Mouse (Mus musculus) brain, embryonic 14.5 days (tissue): Measurements from ENCODE around the gene Vmn1r59. TPM values are rescaled to one million over a fixed set of nuclear protein-coding genes. Genes with fewer than 3 reads are reported as not detected.
"Not testable (repeated sequence)": the region's sequence is repeated elsewhere in the genome, so short reads cannot be mapped to it uniquely, and the experiment has no call there.

ENCODE experiments used
- DNase-seq: peaks from one replicate; pipeline ENCODE4 v3.0.0-alpha.2; 2011; ENCODE audit warnings: low read depth
- CTCF ChIP-seq: fragments of 200-500 bp; IDR thresholded peaks from 2 replicates; pipeline ENCODE4 v1.5.1; 2012; ENCODE audit warnings: inconsistent platforms, mild to moderate bottlenecking, moderate library complexity, borderline replicate concordance; ENCODE audit not compliant: insufficient read depth, insufficient read length; ENCODE audit errors: extremely low read depth
- POLR2A ChIP-seq: fragments of 200-500 bp; IDR thresholded peaks from 2 replicates; pipeline ENCODE4 v1.6.1; 2012; ENCODE audit warnings: mild to moderate bottlenecking, inconsistent platforms, borderline replicate concordance; ENCODE audit not compliant: poor library complexity, insufficient read depth, insufficient read length, severe bottlenecking; ENCODE audit errors: extremely low read depth
- polyA plus RNA-seq: library from polyadenylated mRNA; depleted of rRNA; stranded (reverse); fragments of >200 nt; gene quantifications from 2 replicates; pipeline ENCODE4 v1.2.3, GENCODE M21; 2012; rRNA removed

Gene Vmn1r59
- not detected in 2 replicates for polyA plus RNA-seq

DNA sequence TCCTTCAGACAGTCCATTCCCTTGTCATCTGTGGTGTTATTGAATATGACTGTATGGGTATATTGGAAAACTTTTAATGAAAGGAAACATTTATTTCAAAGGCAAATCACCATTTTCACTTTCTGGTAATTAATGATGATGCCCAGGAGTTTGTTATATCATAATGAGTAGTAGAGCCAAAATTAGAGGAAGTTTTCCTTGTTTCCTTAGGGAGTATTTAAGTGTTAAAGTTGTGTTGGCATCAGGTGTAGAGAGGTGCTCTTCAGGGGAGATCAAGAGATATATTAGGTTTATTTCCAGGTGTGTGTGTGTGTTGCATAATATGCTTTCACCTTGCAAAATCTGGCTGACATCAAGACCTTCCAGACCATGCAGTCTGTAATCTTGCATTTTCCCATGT is at the start of gene Vmn1r59:
Gene Vmn1r59 (minus strand): TSS at position 101 of the 400 bp plus-strand sequence.
- DNase-seq, result no peak
- TF ChIP-seq CTCF, result no peak
- TF ChIP-seq POLR2A, result no peak

DNA sequence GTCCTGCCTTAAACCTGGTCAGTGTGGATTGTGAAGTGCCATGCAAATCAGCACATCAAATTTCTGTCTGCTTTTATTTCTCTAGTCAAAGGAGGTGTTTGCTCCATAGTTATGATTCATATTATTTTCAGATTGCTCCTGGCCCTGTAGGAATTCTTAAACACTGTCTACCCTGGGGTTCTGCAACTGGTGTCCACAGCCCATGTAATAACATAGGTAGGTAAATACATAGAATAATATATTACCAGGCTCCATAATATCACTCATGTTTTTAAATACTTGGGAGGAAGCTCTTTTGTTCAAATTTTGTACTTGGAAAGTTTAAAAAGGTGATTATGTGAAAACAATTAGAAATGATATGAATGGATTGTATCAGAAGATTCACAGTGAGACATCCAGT is 37.3 kb upstream of the Vmn1r59 start, which contains the start of gene Vmn2r28:
Gene Vmn2r28 (minus strand): TSS at position 101 of the 400 bp plus-strand sequence.
- not testable (repeated sequence) for DNase-seq

DNA sequence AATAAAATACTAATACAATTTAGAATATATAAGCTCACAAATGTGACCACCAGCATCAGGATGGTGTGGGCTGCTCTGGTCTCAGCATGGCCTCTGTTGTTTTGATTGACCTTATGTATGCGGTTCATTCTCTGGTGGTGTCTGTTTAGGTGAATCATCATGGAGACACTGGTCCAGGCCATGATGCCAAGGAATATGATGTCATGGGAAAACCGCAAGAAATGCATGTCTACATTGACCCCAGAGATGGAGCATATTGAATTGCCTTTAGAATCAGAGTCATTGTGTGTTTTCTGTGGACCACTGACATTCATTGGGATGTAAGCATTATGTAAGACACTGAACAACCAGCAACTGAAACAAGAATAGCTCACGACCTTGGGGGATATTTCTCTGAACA is 2.6 kb downstream of the Vmn1r59 start:
- DNase-seq, result not testable (repeated sequence)

DNA sequence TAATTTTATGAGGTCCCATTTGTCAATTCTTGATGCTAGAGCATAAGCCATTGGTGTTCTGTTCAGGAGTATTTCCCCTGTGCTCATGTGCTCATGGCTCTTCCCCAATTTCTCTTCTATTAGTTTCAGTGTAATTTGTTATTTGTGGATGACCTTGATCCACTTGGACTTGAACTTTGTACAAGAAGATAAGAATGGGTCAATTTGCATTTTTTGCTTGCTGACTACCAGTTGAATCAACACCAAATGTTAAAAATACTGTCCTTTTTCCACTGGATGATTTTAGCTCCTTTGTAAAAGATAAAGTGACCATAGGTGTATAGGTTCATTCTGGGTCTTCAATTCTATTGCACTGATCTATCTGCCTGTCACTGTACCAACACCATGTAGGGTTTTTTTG is 7.9 kb downstream of the Vmn1r59 start:
- TF ChIP-seq POLR2A (no peak), CTCF (no peak)
- DNase-seq, result no peak

DNA sequence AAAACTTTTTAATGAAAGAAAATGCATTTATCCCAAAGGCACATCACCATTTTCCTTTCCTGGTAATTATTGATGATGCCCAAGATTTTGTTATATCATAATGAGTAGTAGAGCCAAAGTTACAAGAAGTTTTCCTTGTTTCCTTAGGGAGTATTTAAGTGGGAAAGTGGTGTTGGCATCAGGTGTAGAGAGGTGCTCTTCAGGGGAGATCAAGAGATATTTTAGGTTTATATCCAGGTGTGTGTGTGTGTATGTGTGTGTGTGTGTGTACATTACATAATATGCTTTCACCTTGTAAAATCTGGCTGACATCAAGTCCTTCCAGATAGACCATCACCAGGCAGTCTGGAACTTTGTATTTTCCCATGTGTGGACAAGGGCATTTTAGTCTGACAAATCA is 43.3 kb downstream of the Vmn1r59 start, which contains the start of gene Vmn1r58:
Gene Vmn1r58 (minus strand): TSS at position 101 of the 400 bp plus-strand sequence.
- not testable (repeated sequence) for DNase-seq

DNA sequence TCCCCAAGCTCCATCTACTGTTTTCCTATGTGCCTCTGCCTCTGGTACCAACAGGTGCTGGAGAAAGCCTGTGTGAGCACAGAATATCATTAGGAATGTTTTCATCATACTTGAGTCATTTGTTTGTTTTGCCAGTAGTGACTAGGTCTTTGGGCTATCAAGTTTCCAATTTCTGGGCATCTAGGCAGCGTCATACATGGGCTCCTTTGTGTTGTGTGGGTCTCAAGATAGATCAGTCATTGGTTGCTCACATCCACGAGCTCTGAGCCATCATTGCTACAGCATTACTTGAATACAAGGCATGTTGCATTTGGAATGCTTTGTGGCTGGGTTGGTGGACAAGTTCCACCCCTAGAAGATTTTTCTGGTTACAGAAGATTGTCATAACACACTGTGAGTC is 50.4 kb downstream of the Vmn1r59 start:
- no peak for TF ChIP-seq POLR2A
- no peak for DNase-seq

Other genes with a start within 250 kb of the Vmn1r59 start
- not detected in 2 replicates for gene Vmn1r57, start 238.3 kb downstream of the Vmn1r59 start, polyA plus RNA-seq
- gene Gm5065, start 106.2 kb downstream of the Vmn1r59 start, polyA plus RNA-seq, result not detected in 2 replicates
- not detected in 2 replicates for gene Nlrp2, start 105.7 kb downstream of the Vmn1r59 start, polyA plus RNA-seq
- not detected in 2 replicates for gene Vmn1r58, start 43.4 kb downstream of the Vmn1r59 start, polyA plus RNA-seq
- not detected in 2 replicates for gene Vmn2r28, start 37.2 kb upstream of the Vmn1r59 start, polyA plus RNA-seq
- not detected in 2 replicates for gene Vmn1r60, start 90.5 kb upstream of the Vmn1r59 start, polyA plus RNA-seq
- not detected in 2 replicates for gene Vmn1r61, start 156.5 kb upstream of the Vmn1r59 start, polyA plus RNA-seq
- not detected in 2 replicates for gene Vmn1r62, start 216.9 kb upstream of the Vmn1r59 start, polyA plus RNA-seq